Mouse (Mus musculus): ENCODE results near the gene Tmem203.
"Not testable (repeated sequence)": the region's sequence is repeated elsewhere in the genome, so short reads cannot be mapped to it uniquely, and the experiment has no call there.

The Tmem203 gene

DNA sequence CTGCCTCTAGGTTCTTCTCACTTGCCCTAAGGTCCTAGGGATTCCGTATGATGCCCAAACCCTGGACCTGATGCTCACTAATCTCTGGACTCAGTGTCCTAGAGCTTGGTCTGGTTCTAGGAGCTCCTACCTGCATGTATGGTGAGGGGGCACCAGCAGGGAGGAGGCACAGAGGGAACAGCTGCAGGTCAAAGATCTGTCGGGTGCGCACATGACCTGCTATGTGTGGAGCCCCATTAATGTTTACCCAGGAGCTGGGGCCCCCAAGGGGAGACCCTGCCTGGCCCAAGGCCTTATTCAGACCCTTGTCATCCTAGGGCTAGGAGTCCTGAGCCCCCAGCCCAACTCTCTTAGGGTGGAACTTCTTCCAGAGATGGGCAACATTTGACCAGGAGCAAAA, 21.2 kb upstream of the Tmem203 start, which contains the start of gene Slc34a3:
TSS of gene Slc34a3 (minus strand) at position 315 of the 400 bp plus-strand sequence.
- no peak for DNase-seq (ENCODE audit: low spot score)

GRCm38 (mm10) chr2:25234551-25235220, 20.6 kb upstream of the Tmem203 start:
- no peak for DNase-seq (ENCODE audit: low spot score)

DNA sequence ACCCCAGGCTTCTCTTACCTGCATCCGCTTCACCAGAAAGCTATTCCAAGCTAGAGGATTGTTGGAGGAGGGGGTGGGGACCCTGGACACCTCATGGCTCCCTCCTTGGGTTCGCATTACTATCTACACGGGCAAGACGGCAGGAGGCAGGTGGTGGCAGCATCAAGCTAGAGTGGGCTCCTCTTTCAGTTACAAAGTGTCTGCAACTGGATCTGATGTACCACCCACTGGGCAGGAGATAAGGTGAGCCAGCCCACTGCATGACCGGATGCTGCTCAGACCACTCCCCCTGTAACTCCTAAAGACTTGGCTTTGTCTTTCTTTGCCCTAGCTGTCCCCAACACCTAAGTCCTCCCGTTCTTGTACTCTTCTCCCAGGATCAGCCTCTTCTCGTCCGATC, 18.6 kb upstream of the Tmem203 start, which contains the start of gene Rnf224:
TSS of gene Rnf224 (minus strand) at position 174 of the 400 bp plus-strand sequence.
- no peak for DNase-seq (ENCODE audit: low spot score)

DNA sequence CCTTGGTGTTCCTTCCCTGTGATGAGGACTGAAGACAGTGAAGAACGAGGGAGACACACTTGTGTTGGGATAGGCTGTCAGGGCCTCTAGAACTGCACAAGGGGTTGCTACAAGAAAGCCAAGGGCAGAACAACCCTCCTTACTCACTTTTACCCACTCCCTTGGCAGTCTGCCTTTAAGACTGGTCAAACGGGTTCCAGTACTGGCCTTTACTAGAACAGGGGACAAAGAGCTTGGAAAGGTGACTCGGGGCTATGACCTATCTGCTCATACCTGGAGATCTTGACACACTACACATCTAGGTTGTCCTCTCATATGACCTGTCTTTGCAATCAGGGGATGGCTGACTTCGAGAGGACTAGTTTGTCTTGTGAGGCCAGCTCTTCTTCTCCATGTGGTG, 17.7 kb upstream of the Tmem203 start:
- no peak for DNase-seq (ENCODE audit: low spot score)

- no peak for DNase-seq (ENCODE audit: low spot score)
Measured at GRCm38 (mm10) chr2:25238106-25238505, 17.1 kb upstream of the Tmem203 start.

DNA sequence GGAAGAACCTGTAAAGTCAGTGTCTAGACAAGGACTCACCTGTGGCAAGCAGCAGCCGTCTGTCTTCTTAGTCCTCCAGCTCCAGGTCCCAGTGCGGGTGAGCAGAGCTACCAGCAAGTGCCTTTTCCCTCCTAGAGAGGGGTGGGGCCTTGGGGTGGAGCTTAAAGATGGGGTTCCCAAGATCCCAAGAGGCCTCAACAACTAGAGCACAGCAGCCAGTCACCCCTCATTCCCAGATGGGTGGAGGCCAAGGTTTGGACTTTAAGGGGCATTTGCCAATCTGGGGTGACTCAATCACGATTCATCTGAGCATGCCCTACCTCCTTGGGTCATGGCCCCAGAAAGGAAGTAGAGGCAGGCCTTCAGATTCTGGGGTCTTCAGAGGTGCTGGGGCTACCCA, 15.5 kb upstream of the Tmem203 start:
- no peak for DNase-seq (ENCODE audit: low spot score)

DNA sequence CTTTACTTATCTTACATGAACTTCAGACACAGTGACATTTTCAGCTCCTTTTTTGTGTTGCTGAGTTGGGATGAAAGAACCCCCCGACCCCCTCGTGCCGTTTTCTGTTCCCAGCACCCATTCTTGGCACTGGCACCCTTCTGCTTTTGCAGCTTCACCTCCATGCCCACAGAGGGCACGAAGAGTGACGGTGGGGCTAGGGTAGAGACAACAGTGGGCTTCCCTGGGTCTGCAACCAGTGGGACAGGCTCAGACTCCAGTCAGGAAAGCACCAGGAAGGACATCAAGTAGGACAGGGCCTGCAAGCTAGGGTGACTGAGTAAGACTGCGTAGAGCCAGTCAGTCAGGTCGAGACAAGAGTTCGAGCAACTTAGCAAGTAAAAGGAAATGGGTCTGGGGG, 14.9 kb upstream of the Tmem203 start:
- DNase-seq (ENCODE audit: low spot score) = no peak

- DNase-seq (ENCODE audit: low spot score) = peak; percentile 87
Measured at GRCm38 (mm10) chr2:25240723-25241437, 14.4 kb upstream of the Tmem203 start.

DNA sequence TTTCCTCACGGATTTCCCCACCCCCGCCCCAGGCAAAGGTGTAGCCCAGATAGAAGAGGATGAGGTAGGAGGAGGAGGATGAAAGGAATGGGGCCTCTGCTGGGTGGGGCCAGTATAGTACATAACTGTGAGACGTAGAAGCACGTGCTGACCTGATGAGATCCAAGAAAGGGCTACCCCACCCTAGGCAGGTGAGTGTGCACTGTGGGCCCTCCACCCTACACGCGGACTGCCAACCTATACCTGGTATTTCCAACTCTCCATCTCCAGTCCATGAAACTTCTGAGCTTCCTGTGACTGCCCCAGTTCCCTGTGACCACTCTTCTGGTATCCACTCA, 13.8 kb upstream of the Tmem203 start:
- no peak for DNase-seq (ENCODE audit: low spot score)

DNA sequence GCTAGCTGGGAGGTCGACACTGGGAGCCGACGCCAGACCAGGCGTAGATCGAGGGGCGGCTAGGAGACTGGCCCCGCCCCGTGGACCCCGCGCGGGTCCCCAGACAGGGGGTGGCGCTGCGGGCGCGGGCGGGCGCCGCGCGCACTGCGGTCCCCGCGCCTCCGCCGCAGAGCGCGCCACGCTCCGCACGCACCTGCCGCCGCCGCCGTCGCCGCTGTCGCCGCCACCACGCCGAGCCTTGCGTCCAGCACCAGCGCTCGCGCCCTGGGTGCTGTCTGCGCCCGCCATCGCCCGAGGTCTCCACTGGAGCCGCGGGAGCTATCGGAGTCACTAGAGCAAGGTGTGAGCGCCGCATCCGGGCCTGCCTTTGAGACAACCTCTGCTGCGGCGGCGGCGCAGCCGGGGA, 13.1 kb upstream of the Tmem203 start, which contains the start of the genes Rnf208 and Cysrt1:
TSS of gene Rnf208 (plus strand) at position 155 of the 406 bp plus-strand sequence.
TSS of gene Cysrt1 (minus strand) at position 352 of the 406 bp plus-strand sequence.
- DNase-seq (ENCODE audit: low spot score) = peak; percentile 39

DNA sequence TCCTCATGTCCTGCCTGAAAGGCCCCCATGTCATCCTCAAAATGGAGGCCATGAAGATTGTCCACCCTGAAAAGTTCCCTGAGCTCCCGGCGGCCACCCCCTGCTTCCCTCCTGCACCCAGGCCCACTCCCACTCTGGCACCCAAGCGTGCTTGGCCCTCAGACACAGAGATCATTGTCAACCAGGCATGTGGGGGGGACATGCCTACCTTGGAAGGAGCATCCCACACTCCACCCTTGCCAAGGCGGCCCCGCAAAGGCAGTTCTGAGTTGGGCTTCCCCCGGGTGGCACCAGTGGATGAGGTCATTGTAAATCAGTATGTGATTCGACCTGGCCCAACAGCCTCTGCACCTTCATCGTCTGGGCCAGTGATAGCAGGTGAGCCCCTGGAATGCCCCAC, 11.9 kb upstream of the Tmem203 start:
- DNase-seq (ENCODE audit: low spot score) = no peak

GRCm38 (mm10) chr2:25244144-25244543, 11.1 kb upstream of the Tmem203 start:
- no peak for DNase-seq (ENCODE audit: low spot score)

DNA sequence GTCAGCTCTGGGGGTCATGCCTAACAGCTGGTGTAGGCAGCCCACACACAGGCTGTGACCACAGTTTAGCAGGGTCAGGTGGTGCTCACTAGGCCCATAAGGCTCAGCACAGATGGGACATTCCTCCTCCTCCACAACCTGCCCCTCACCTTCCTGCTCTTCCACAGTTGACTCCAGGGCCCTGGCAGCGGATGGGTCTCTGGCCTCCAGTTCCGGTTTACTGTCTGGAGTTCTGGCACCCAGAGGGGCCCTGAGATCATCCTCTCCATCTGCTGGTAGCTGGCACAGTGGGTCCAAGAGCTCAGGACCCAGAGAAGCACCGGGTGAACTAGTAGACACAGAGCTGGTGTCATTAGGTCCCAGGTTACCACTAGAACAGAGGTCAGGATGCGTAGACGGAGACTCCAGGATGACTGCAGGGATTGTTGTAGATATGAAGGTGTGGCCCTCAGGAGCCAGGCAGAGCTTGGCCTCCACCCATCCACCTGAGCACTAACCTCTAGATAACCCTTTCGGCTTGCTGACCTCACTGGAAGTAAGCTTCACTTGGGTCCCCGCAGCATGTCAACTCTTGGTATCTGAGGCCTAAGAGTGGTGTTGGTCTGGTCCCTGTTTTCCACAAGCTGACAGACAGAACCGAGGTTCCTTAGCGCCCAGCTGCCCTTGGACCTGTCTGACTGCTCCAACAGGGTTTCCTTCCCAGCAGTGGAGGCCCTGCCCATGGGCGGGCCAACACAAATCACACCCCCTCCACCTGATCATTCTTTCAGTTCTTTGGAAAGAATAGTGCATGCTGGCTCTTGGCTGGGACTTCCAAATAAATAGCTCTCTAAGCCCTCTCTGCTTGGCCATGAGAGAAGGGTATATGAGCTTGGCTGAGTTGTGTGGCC, 8.8 kb upstream of the Tmem203 start, which contains the start of gene AL732309.1:
TSS of gene AL732309.1 (minus strand) at position 681 of the 890 bp plus-strand sequence.
- DNase-seq (ENCODE audit: low spot score) = no peak

DNA sequence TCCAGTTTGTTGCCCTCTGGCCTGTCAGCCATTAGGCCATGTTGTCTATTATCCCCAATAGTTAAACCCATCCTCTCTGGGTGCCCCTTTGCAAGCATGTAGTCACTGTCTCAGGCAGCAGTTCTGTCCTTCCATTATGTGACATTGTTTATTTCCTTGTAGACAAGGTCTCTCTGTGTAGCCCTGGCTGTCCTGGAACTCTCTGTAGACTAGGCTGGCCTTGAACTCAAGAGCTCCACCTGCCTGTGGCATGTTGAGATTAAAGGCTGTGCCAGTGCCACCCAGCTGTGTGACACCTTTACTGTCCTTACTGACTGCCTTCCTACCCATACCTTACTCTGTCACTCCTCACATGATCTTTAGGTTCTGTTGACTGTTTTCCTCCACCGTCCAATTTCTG, 2.9 kb upstream of the Tmem203 start:
- DNase-seq (ENCODE audit: low spot score) = no peak

DNA sequence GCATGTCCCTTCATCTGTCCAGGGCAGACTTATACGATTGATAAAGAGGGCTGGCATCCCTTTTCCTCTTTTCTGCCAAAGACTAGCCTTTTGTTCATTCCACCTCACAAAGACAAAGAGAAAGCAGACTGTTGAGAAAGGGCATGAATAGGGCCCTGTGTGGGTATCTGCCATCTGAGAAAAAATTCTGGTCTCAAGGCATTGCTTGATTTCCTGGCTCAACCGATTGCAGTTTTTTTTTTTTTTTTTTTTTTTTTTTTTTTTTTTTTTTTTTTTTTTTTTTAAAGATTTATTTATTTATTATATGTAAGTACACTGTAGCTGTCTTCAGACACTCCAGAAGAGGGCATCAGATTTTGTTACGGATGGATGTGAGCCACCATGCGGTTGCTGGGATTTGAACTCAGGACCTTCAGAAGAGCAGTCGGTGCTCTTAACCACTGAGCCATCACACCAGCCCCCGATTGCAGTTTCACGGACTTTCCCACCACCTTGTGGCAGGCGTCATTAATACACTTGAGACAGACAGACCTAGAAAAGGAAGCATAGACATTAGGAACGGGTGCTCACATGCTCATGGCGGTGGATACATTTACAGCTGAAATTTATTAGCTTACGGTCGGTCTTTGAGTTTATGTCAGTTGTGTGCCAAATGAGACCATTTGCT, 1.3 kb downstream of the Tmem203 start:
- DNase-seq (ENCODE audit: low spot score) = peak; percentile 55

GRCm38 (mm10) chr2:25257250-25257649, 2.0 kb downstream of the Tmem203 start:
- not testable (repeated sequence) for DNase-seq (ENCODE audit: low spot score)

DNA sequence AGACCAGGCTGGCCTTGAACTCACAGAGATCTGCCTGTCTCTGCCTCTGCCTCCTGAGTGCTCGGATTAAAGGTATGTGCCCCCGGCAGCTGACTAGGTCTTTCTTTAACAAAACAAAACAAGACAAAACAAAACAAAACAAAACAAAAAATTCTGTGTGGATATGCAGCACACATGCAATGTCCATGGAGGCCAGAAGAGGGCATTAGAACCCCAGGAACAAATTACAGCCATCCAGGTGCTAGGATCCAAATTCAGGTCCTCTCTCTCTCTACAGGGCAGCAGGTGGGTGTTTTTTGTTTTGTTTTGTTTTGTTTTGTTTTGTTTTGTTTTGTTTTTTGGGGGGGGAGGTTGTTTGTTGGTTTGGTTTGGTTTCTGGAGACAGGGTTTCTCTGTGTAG, 3.6 kb downstream of the Tmem203 start:
- no peak for DNase-seq (ENCODE audit: low spot score)

DNA sequence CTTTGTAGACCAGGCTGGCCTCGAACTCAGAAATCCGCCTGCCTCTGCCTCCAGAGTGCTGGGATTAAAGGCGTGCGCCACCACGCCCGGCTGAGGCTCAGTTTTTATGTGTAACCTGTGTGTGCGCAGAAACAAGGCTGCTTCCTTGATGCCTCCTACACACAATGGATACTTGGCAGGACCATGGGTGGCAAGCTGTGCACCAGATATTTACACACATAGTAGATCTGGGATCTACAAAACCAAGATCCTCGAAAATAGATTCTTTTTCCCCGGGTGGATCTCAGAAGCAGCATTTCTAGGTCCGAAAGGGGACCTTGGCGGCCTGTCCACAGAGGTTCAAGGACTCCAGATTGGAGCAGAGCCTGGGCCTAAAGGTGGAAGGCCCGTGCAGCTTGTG, 6.6 kb downstream of the Tmem203 start:
- DNase-seq (ENCODE audit: low spot score) = no peak

- peak; percentile 98 for DNase-seq (ENCODE audit: low spot score)
Measured at GRCm38 (mm10) chr2:25262291-25262767, 7.1 kb downstream of the Tmem203 start, which contains the start of gene Tprn. Gene Tprn, plus strand, starts transcription at chr2:25262618.

- no peak for DNase-seq (ENCODE audit: low spot score)
Measured at GRCm38 (mm10) chr2:25262795-25263622, 7.8 kb downstream of the Tmem203 start.

All from embryo, embryonic 10.5 days (tissue).